Mouse (Mus musculus) cerebellum, adult 2 months (tissue): Measurements from ENCODE around the gene Ckmt1.
A peak's percentile ranks its signal among the peaks of the same experiment; 100 is the strongest.

Experiments used
- CTCF ChIP-seq: fragments of 200-500 bp; IDR thresholded peaks from 2 replicates; pipeline ENCODE4 v1.5.1; 2011; ENCODE audit warnings: low read depth, mild to moderate bottlenecking, control low read depth, low read length, moderate library complexity, borderline replicate concordance; ENCODE audit not compliant: insufficient read depth
- POLR2A ChIP-seq: fragments of 200-500 bp; IDR thresholded peaks from 2 replicates; pipeline ENCODE4 v1.6.1; 2011; ENCODE audit warnings: low read length, control low read depth, borderline replicate concordance; ENCODE audit not compliant: insufficient read depth

- TF ChIP-seq POLR2A (no peak), CTCF (peak; percentile 21; the same call in 1 of the 2 replicates)
Measured at GRCm38 (mm10) chr2:121339057-121339456, 18.5 kb upstream of the Ckmt1 start.
